Mouse (Mus musculus): ENCODE results near the gene Ncbp2. TPM values are rescaled to one million over a fixed set of nuclear protein-coding genes. Genes with fewer than 3 reads are reported as not detected.
A peak's percentile ranks its signal among the peaks of the same experiment; 100 is the strongest.

The Ncbp2 gene
- polyA plus RNA-seq, 1 experiment from 2014 or later = 146 TPM

GRCm38 (mm10) chr16:31924368-31924767 is 23.9 kb upstream of the Ncbp2 start:
- 83% methylated on average over 6 of the region's 6 CpGs for WGBS

GRCm38 (mm10) chr16:31926091-31926490 is 22.2 kb upstream of the Ncbp2 start:
- no peak overlapping the region for H3K4me3 ChIP-seq
- H3K9ac ChIP-seq = no peak overlapping the region
- H3K27me3 ChIP-seq = peaks cover 2% of the 10 kb centered on the region; the same call in 1 of the 2 replicates
- no peak overlapping the region for H3K27ac ChIP-seq
- H3K36me3 ChIP-seq = no peaks in the 10 kb centered on the region
- H3K4me2 ChIP-seq (replicated peaks) = no peak overlapping the region
- WGBS = 85% methylated on average over 6 of the region's 6 CpGs
- no peaks in the 10 kb centered on the region for H3K9me3 ChIP-seq
- H3K4me1 ChIP-seq = no peaks in the 10 kb centered on the region
- no peak for ATAC-seq (ENCODE audit: low FRiP score, low read depth)

More at GRCm38 (mm10) chr16:31924368-31924767, 23.9 kb upstream of the Ncbp2 start:
- Histone ChIP-seq H3K4me3 (no peak overlapping the region), H3K4me1 (no peaks in the 10 kb centered on the region), H3K9ac (no peak overlapping the region), H3K4me2 (replicated peaks) (no peak overlapping the region), H3K27me3 (no peaks in the 10 kb centered on the region), H3K9me3 (no peaks in the 10 kb centered on the region), H3K36me3 (no peaks in the 10 kb centered on the region), H3K27ac (no peak overlapping the region)
- no peak for ATAC-seq (ENCODE audit: low FRiP score, low read depth)

- no peak overlapping the region for H3K4me3 ChIP-seq
- H3K4me2 ChIP-seq (replicated peaks) = no peak overlapping the region
- no peaks in the 10 kb centered on the region for H3K36me3 ChIP-seq
- no peaks in the 10 kb centered on the region for H3K9me3 ChIP-seq
- no peak for ATAC-seq (ENCODE audit: low FRiP score, low read depth)
- peaks cover 8% of the 10 kb centered on the region; the same call in 1 of the 2 replicates for H3K27me3 ChIP-seq
- H3K4me1 ChIP-seq = no peaks in the 10 kb centered on the region
- no peak overlapping the region for H3K9ac ChIP-seq
- no peak overlapping the region for H3K27ac ChIP-seq
- 76% methylated on average over 13 of the region's 13 CpGs for WGBS
These were observed 21.6 kb upstream of the Ncbp2 start for GRCm38 (mm10) chr16:31926547-31927182.

DNA sequence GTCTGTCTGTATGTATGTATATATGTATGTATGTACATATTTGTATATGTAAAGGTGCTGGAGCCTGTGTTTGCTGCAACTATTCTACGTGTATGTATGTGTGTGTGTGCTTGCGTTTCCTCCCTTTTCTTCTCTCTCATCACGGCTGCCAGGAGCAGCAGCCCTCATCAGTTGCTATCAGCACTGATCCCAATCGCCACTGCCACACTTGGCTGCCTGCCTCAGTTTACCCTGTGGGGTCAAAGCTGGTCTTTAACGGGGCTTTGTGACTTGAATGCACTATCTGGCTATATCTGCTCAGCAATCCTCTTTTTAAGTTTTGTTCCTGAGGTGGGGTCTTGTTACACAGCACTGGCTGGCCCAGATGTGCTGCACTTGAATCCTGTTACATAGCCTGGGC is 20.9 kb upstream of the Ncbp2 start:
- Histone ChIP-seq H3K4me1 (no peaks in the 10 kb centered on the region), H3K9ac (no peak overlapping the region), H3K4me3 (no peak overlapping the region), H3K4me2 (replicated peaks) (no peak overlapping the region), H3K9me3 (no peaks in the 10 kb centered on the region), H3K27ac (no peak overlapping the region), H3K36me3 (no peaks in the 10 kb centered on the region), H3K27me3 (peaks cover 12% of the 10 kb centered on the region; the same call in 1 of the 2 replicates)
- no peak for ATAC-seq (ENCODE audit: low FRiP score, low read depth)
- 87% methylated on average over 5 of the region's 5 CpGs for WGBS

- Histone ChIP-seq H3K9ac (no peak overlapping the region), H3K27me3 (peaks cover 47% of the 10 kb centered on the region), H3K36me3 (no peaks in the 10 kb centered on the region), H3K4me1 (peaks cover 25% of the 10 kb centered on the region), H3K27ac (no peak overlapping the region), H3K4me3 (no peak overlapping the region), H3K4me2 (replicated peaks) (0 out of 2 replicates have a peak overlapping the region, but pooled peaks have one; percentile 22), H3K9me3 (no peaks in the 10 kb centered on the region)
- ATAC-seq (ENCODE audit: low FRiP score, low read depth) = no peak
- WGBS = 59% methylated on average over 17 of the region's 17 CpGs
These were observed 17.0 kb upstream of the Ncbp2 start for GRCm38 (mm10) chr16:31931330-31931729.

GRCm38 (mm10) chr16:31932255-31932654 is 16.1 kb upstream of the Ncbp2 start:
- no peak overlapping the region for H3K9ac ChIP-seq
- H3K4me1 ChIP-seq = peaks cover 25% of the 10 kb centered on the region
- WGBS = 63% methylated on average over 5 of the region's 5 CpGs
- no peak overlapping the region for H3K4me3 ChIP-seq
- H3K27me3 ChIP-seq = peaks cover 55% of the 10 kb centered on the region
- no peak overlapping the region for H3K27ac ChIP-seq
- no peak for ATAC-seq (ENCODE audit: low FRiP score, low read depth)
- H3K36me3 ChIP-seq = no peaks in the 10 kb centered on the region
- H3K4me2 ChIP-seq (replicated peaks) = peak overlapping the region; percentile 94; the same call in 1 of the 2 replicates
- 0 out of 2 replicates have a peak, but pooled peaks cover 3% of the 10 kb centered on the region for H3K9me3 ChIP-seq

DNA sequence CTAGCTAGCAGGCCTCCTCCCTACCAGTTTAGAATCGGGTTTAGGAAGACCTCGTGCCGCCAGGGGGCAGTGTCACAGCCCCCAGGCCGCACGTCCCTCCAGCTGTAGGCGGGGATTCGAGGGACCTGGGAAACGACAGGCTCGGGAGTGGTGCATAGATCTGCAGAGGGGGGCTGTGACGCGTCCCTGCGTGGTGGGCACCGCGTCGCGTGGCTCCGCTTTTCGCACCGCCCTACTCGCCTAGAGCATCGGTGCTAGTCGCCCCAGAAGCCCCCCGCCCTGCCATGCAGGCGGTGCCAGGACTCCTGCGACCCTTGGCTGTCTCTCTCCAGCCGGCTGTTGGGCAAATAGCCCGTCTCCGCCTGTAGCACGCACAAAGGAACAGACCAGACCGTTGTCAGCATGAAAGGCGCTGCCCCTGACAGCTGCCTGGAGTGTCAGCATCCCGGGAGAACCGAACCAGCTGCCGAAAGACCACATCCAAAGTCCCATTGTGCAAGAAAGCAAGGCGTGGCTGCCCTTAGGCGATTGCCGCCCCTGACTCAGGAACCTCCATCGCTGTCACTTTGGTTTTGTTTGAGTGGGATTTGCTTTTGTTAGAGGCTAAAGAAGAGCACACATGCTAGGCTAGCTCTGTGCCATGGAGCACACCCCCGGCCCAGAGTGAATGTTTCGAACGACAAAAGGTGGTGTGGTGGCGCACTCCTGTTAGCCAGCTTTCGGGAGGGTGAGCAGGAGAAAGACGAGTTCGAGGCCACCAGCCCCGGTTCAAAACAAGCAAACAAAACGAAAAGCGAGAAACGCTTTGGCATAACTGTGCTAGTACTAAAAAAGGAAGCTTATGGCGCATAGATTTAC is 15.2 kb upstream of the Ncbp2 start:
- H3K27ac ChIP-seq = no peak overlapping the region
- peaks cover 55% of the 10 kb centered on the region for H3K27me3 ChIP-seq
- peak overlapping the region; percentile 71 for H3K9ac ChIP-seq
- H3K9me3 ChIP-seq = 0 out of 2 replicates have a peak, but pooled peaks cover 3% of the 10 kb centered on the region
- H3K4me1 ChIP-seq = peaks cover 25% of the 10 kb centered on the region
- H3K4me3 ChIP-seq = peak overlapping the region; percentile 55
- no peaks in the 10 kb centered on the region for H3K36me3 ChIP-seq
- under 1% methylated on average over 50 of the region's 50 CpGs for WGBS
- H3K4me2 ChIP-seq (replicated peaks) = peak overlapping the region; percentile 94
- peak; percentile 96 for ATAC-seq (ENCODE audit: low FRiP score, low read depth)

- H3K27me3 ChIP-seq = peaks cover 55% of the 10 kb centered on the region
- peak within 1 kb of the TSS; percentile 55 for H3K4me3 ChIP-seq
- WGBS = 8% methylated on average over 42 of the region's 42 CpGs
- H3K4me2 ChIP-seq (replicated peaks) = peak within 1 kb of the TSS; percentile 94
- H3K9me3 ChIP-seq = 0 out of 2 replicates have a peak, but pooled peaks cover 3% of the 10 kb centered on the region
- H3K27ac ChIP-seq = no peak within 1 kb of the TSS
- no peaks in the 10 kb centered on the region for H3K36me3 ChIP-seq
- ATAC-seq (ENCODE audit: low FRiP score, low read depth) = no peak
- H3K9ac ChIP-seq = peak within 1 kb of the TSS; percentile 71
- H3K4me1 ChIP-seq = peaks cover 25% of the 10 kb centered on the region
These were observed 14.4 kb upstream of the Ncbp2 start, which contains the start of gene Pigz for GRCm38 (mm10) chr16:31933751-31934549. Gene Pigz (plus strand): TSS chr16:31933851.

- Histone ChIP-seq H3K36me3 (no peaks in the 10 kb centered on the region), H3K9me3 (0 out of 2 replicates have a peak, but pooled peaks cover 3% of the 10 kb centered on the region), H3K27ac (no peak overlapping the region), H3K4me3 (peak overlapping the region; percentile 55), H3K27me3 (peaks cover 55% of the 10 kb centered on the region), H3K4me2 (replicated peaks) (peak overlapping the region; percentile 57), H3K4me1 (peaks cover 25% of the 10 kb centered on the region), H3K9ac (0 out of 2 replicates have a peak overlapping the region, but pooled peaks have one; percentile 25)
- no peak for ATAC-seq (ENCODE audit: low FRiP score, low read depth)
- WGBS = 29% methylated on average over 13 of the region's 13 CpGs
These were observed 13.7 kb upstream of the Ncbp2 start for GRCm38 (mm10) chr16:31934550-31935010.

DNA sequence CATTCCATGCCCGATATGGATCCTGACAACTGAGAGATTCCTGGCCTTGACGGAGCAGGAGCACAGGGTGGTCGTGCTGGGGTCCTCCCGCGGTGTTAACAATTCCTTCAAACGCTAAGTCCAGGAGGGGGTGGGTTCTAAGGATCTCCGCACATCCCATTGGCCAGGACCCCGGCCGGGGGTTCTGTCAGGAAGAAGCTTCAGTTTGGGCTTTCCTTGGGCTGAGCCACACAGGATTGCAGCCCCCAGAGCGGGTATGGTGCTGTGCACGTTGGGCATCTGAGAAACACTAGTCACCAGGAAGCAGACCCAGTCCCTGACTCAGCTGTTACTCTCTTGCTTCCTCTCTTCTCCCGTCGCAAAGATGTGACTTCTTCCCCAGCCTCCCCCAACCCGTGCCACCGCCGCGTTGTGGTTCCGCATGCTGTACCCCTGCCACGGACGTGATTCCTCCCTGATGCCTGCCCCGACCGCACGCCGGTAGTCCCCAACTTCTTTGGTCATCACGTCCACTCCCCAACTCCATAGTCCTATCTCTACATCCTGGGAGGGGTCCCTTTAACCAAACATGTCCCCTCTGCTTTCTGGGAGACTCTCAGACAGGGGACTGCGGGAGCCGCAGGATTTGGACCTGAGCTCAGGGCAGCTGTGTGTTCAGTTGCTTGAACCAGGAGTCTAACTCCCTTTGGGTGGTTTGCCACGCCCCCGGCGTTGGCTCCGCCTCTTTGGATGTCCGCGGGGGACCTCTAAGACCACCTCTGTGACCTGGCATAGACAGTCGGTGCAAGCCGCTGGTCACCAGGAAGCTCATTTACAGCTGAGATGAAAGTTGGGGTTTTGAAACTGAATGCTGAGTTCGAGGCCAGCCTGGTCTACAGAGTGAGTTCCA is 13.0 kb upstream of the Ncbp2 start:
- peak overlapping the region; percentile 39 for H3K9ac ChIP-seq
- H3K4me3 ChIP-seq = peak overlapping the region; percentile 35
- H3K9me3 ChIP-seq = 0 out of 2 replicates have a peak, but pooled peaks cover 3% of the 10 kb centered on the region
- H3K4me2 ChIP-seq (replicated peaks) = peak overlapping the region; percentile 57
- H3K4me1 ChIP-seq = peaks cover 25% of the 10 kb centered on the region
- no peak overlapping the region for H3K27ac ChIP-seq
- 5% methylated on average over 36 of the region's 36 CpGs for WGBS
- H3K27me3 ChIP-seq = peaks cover 55% of the 10 kb centered on the region
- ATAC-seq (ENCODE audit: low FRiP score, low read depth) = no peak
- no peaks in the 10 kb centered on the region for H3K36me3 ChIP-seq

DNA sequence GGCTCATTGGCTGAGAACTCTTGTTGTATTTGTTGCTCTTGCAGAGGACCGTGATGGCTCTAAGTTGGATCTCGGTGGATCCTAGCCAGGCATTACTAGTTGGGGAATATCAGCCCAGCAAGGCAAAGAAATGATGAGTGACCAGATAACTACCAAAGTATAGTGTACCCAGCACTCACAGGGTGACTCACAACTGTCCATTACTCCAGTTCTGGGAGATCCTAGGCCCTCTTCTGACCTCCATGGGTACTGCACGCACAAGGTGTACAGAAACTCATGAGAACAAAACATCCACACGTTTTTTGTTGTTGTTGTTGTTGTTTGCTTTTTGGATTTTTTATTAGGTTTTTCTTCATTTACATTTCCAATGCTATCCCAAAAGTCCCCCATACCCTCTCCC is 11.7 kb upstream of the Ncbp2 start:
- ATAC-seq (ENCODE audit: low FRiP score, low read depth) = no peak
- Histone ChIP-seq H3K36me3 (no peaks in the 10 kb centered on the region), H3K4me1 (peaks cover 25% of the 10 kb centered on the region), H3K4me2 (replicated peaks) (no peak overlapping the region), H3K27ac (no peak overlapping the region), H3K27me3 (peaks cover 48% of the 10 kb centered on the region), H3K9me3 (0 out of 2 replicates have a peak, but pooled peaks cover 3% of the 10 kb centered on the region), H3K9ac (no peak overlapping the region), H3K4me3 (no peak overlapping the region)
- WGBS = 85% methylated on average over 4 of the region's 4 CpGs

Data from limb, embryonic 13.5 days (tissue).